Mouse (Mus musculus) liver, postnatal 0 days (tissue): ENCODE measurements around the gene Ngfr.

Source experiments
- CTCF ChIP-seq: sonication (generic); IDR thresholded peaks from 2 replicates; pipeline ENCODE4 v1.5.1; 2016; ENCODE audit warnings: antibody characterized with exemption, low read depth
- EP300 ChIP-seq: IDR thresholded peaks from 2 replicates; pipeline ENCODE4 v1.6.1; 2016; ENCODE audit warnings: antibody characterized with exemption, low read depth, mild to moderate bottlenecking

DNA sequence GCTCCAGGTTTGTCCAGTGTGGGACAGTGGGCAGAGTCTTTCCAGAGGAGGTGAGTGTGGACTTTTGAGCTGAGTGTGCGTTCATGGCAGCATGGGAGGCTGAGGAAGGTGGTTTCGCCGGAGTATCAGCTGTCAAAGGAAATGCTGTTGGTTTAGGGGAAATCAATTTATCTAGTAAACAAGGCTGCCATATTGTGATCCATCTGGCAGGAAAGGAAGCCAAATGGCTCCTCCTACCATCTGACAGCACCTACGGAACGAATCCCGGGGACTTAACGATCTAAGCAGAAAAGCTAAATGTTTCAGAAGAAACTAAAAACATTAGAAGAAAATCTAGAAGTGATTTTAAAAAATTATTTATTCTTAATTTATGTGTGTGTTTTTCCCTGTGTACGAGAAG lies 60.2 kb downstream of the Ngfr start:
- TF ChIP-seq CTCF: no peak
- no peak for TF ChIP-seq EP300
